Mouse (Mus musculus) erythroid progenitor cell, adult 5-6 weeks (primary cell): ENCODE measurements around the gene Lce3b. TPM values are rescaled to one million over a fixed set of nuclear protein-coding genes. Genes with fewer than 3 reads are reported as not detected.

ENCODE experiments used
- ATAC-seq: replicated peaks from 2 replicates; pipeline ENCODE4 v1.8.0; 2016; ENCODE audit warnings: moderate number of reproducible peaks, mild to moderate bottlenecking, moderate TSS enrichment, inconsistent platforms; ENCODE audit not compliant: poor library complexity, low FRiP score, severe bottlenecking
- total RNA-seq, 2 experiments: library from RNA; stranded (forward) in 1 of 2; stranded (reverse) in 1 of 2; fragments of 150-400 nt in 1 of 2; fragments of 186-747, 209-891 nt in 1 of 2; gene quantifications; 2 replicates each; pipeline versions ENCODE4 v1.2.3 to v1.2.4; 2015 to 2017; ENCODE audit warnings: low replicate concordance in 2 of 2

The Lce3b gene
- total RNA-seq (2015; ENCODE audit: low replicate concordance), result not detected in 2 replicates
- not detected in 2 replicates for total RNA-seq (2017; ENCODE audit: low replicate concordance)

GRCm38 (mm10) chr3:92932679-92933078, at the start of gene Lce3b:
TSS of gene Lce3b (plus strand) at chr3:92932979.
- ATAC-seq, result no peak

- no peak for ATAC-seq
These were observed 38.7 kb upstream of the Lce3b start for GRCm38 (mm10) chr3:92894063-92894462.

- no peak for ATAC-seq
These were observed 38.3 kb upstream of the Lce3b start for GRCm38 (mm10) chr3:92894489-92894888.

GRCm38 (mm10) chr3:92902992-92903391, 29.8 kb upstream of the Lce3b start:
- ATAC-seq, result no peak

GRCm38 (mm10) chr3:92903640-92904039, 29.1 kb upstream of the Lce3b start:
- no peak for ATAC-seq

- ATAC-seq, result no peak
These were observed 27.6 kb upstream of the Lce3b start for GRCm38 (mm10) chr3:92905182-92905581.

- no peak for ATAC-seq
These were observed 25.2 kb upstream of the Lce3b start for GRCm38 (mm10) chr3:92907571-92907970.

- no peak for ATAC-seq
These were observed 12.4 kb upstream of the Lce3b start for GRCm38 (mm10) chr3:92920364-92920763.

GRCm38 (mm10) chr3:92926130-92926529, 6.6 kb upstream of the Lce3b start, which contains the start of gene Lce3a:
TSS of gene Lce3a (minus strand) at chr3:92926230.
- no peak for ATAC-seq

- no peak for ATAC-seq
These were observed 11.4 kb downstream of the Lce3b start, which contains the start of gene Lce3c for GRCm38 (mm10) chr3:92944186-92944585. TSS of gene Lce3c (plus strand) at chr3:92944486.

GRCm38 (mm10) chr3:92957090-92957489, 24.3 kb downstream of the Lce3b start, which contains the start of gene Lce3d:
TSS of gene Lce3d (plus strand) at chr3:92957390.
- no peak for ATAC-seq

- no peak for ATAC-seq
These were observed 34.0 kb downstream of the Lce3b start, which contains the start of gene Lce3e for GRCm38 (mm10) chr3:92966761-92967160. TSS of gene Lce3e (plus strand) at chr3:92967061.

- no peak for ATAC-seq
These were observed 45.7 kb downstream of the Lce3b start for GRCm38 (mm10) chr3:92978484-92978883.

Other genes starting within 250 kb of the Lce3b start
- not detected in 2 replicates for gene Lce1d, start 245.8 kb upstream of the Lce3b start, total RNA-seq (2015; ENCODE audit: low replicate concordance)
- gene Lce1d, start 245.8 kb upstream of the Lce3b start, total RNA-seq (2017; ENCODE audit: low replicate concordance), result not detected in 2 replicates
- not detected in 2 replicates for gene Lce1e, start 223.9 kb upstream of the Lce3b start, total RNA-seq (2015; ENCODE audit: low replicate concordance)
- gene Lce1e, start 223.9 kb upstream of the Lce3b start, total RNA-seq (2017; ENCODE audit: low replicate concordance), result not detected in 2 replicates
- gene Lce1f, start 212.6 kb upstream of the Lce3b start, total RNA-seq (2015; ENCODE audit: low replicate concordance), result not detected in 2 replicates
- gene Lce1f, start 212.6 kb upstream of the Lce3b start, total RNA-seq (2017; ENCODE audit: low replicate concordance), result not detected in 2 replicates
- gene Gm38119, start 193.9 kb upstream of the Lce3b start, total RNA-seq (2015; ENCODE audit: low replicate concordance), result not detected in 2 replicates
- not detected in 2 replicates for gene Gm38119, start 193.9 kb upstream of the Lce3b start, total RNA-seq (2017; ENCODE audit: low replicate concordance)
- not detected in 2 replicates for gene Lce1g, start 180.6 kb upstream of the Lce3b start, total RNA-seq (2015; ENCODE audit: low replicate concordance)
- gene Lce1g, start 180.6 kb upstream of the Lce3b start, total RNA-seq (2017; ENCODE audit: low replicate concordance), result not detected in 2 replicates
- gene Lce1h, start 167.9 kb upstream of the Lce3b start, total RNA-seq (2015; ENCODE audit: low replicate concordance), result not detected in 2 replicates
- not detected in 2 replicates for gene Lce1h, start 167.9 kb upstream of the Lce3b start, total RNA-seq (2017; ENCODE audit: low replicate concordance)
- not detected in 2 replicates for gene Lce1i, start 154.1 kb upstream of the Lce3b start, total RNA-seq (2015; ENCODE audit: low replicate concordance)
- not detected in 2 replicates for gene Lce1i, start 154.1 kb upstream of the Lce3b start, total RNA-seq (2017; ENCODE audit: low replicate concordance)
- not detected in 2 replicates for gene Lce1j, start 142.5 kb upstream of the Lce3b start, total RNA-seq (2015; ENCODE audit: low replicate concordance)
- not detected in 2 replicates for gene Lce1j, start 142.5 kb upstream of the Lce3b start, total RNA-seq (2017; ENCODE audit: low replicate concordance)
- gene Lce1k, start 125.1 kb upstream of the Lce3b start, total RNA-seq (2015; ENCODE audit: low replicate concordance), result not detected in 2 replicates
- gene Lce1k, start 125.1 kb upstream of the Lce3b start, total RNA-seq (2017; ENCODE audit: low replicate concordance), result not detected in 2 replicates
- not detected in 2 replicates for gene Kprp, start 105.7 kb upstream of the Lce3b start, total RNA-seq (2015; ENCODE audit: low replicate concordance)
- gene Kprp, start 105.7 kb upstream of the Lce3b start, total RNA-seq (2017; ENCODE audit: low replicate concordance), result not detected in 2 replicates
- not detected in 2 replicates for gene Lce1l, start 81.7 kb upstream of the Lce3b start, total RNA-seq (2015; ENCODE audit: low replicate concordance)
- not detected in 2 replicates for gene Lce1l, start 81.7 kb upstream of the Lce3b start, total RNA-seq (2017; ENCODE audit: low replicate concordance)
- gene 2310050C09Rik, start 62.8 kb upstream of the Lce3b start, total RNA-seq (2015; ENCODE audit: low replicate concordance), result not detected in 2 replicates
- gene 2310050C09Rik, start 62.8 kb upstream of the Lce3b start, total RNA-seq (2017; ENCODE audit: low replicate concordance), result not detected in 2 replicates
- not detected in 2 replicates for gene Lce3a, start 6.7 kb upstream of the Lce3b start, total RNA-seq (2015; ENCODE audit: low replicate concordance)
- gene Lce3a, start 6.7 kb upstream of the Lce3b start, total RNA-seq (2017; ENCODE audit: low replicate concordance), result not detected in 2 replicates
- gene Lce3c, start 11.5 kb downstream of the Lce3b start, total RNA-seq (2015; ENCODE audit: low replicate concordance), result not detected in 2 replicates
- not detected in 2 replicates for gene Lce3c, start 11.5 kb downstream of the Lce3b start, total RNA-seq (2017; ENCODE audit: low replicate concordance)
- not detected in 2 replicates for gene Lce3d, start 24.4 kb downstream of the Lce3b start, total RNA-seq (2015; ENCODE audit: low replicate concordance)
- gene Lce3d, start 24.4 kb downstream of the Lce3b start, total RNA-seq (2017; ENCODE audit: low replicate concordance), result not detected in 2 replicates
- gene Lce3e, start 34.1 kb downstream of the Lce3b start, total RNA-seq (2015; ENCODE audit: low replicate concordance), result not detected in 2 replicates
- not detected in 2 replicates for gene Lce3e, start 34.1 kb downstream of the Lce3b start, total RNA-seq (2017; ENCODE audit: low replicate concordance)
- not detected in 2 replicates for gene Lce3f, start 59.2 kb downstream of the Lce3b start, total RNA-seq (2015; ENCODE audit: low replicate concordance)
- gene Lce3f, start 59.2 kb downstream of the Lce3b start, total RNA-seq (2017; ENCODE audit: low replicate concordance), result not detected in 2 replicates
- not detected in 2 replicates for gene Crct1, start 82.7 kb downstream of the Lce3b start, total RNA-seq (2015; ENCODE audit: low replicate concordance)
- not detected in 2 replicates for gene Crct1, start 82.7 kb downstream of the Lce3b start, total RNA-seq (2017; ENCODE audit: low replicate concordance)
- gene Lce1m, start 86.1 kb downstream of the Lce3b start, total RNA-seq (2015; ENCODE audit: low replicate concordance), result not detected in 2 replicates
- gene Lce1m, start 86.1 kb downstream of the Lce3b start, total RNA-seq (2017; ENCODE audit: low replicate concordance), result not detected in 2 replicates
- not detected in 2 replicates for gene Gm4858, start 135.8 kb downstream of the Lce3b start, total RNA-seq (2015; ENCODE audit: low replicate concordance)
- not detected in 2 replicates for gene Gm4858, start 135.8 kb downstream of the Lce3b start, total RNA-seq (2017; ENCODE audit: low replicate concordance)
- gene Crnn, start 211.8 kb downstream of the Lce3b start, total RNA-seq (2015; ENCODE audit: low replicate concordance), result not detected in 2 replicates
- gene Crnn, start 211.8 kb downstream of the Lce3b start, total RNA-seq (2017; ENCODE audit: low replicate concordance), result not detected in 2 replicates